Mouse (Mus musculus): Measurements from ENCODE around the gene Tmem38b. TPM values are rescaled to one million over a fixed set of nuclear protein-coding genes. Genes with fewer than 3 reads are reported as not detected.

The Tmem38b gene
- total and polyA plus RNA-seq, 3 experiments, result 3.1 to 5.9 TPM; not detected in 1

GRCm38 (mm10) chr4:53789346-53789745 lies 36.5 kb upstream of the Tmem38b start:
- no peak overlapping the region for H3K27ac ChIP-seq (ENCODE audit: control insufficient read depth, low read depth, low read length)
- no peak overlapping the region for H3K4me3 ChIP-seq (ENCODE audit: control insufficient read depth in 1 of 2, insufficient read depth in 1 of 2, low read depth in 2 of 2, low read length in 2 of 2)
- no peaks in the 10 kb centered on the region for H3K9me3 ChIP-seq (replicated peaks; ENCODE audit: insufficient read depth, low read length)
- no peaks in the 10 kb centered on the region for H3K4me1 ChIP-seq (ENCODE audit: control insufficient read depth in 1 of 2, insufficient read depth in 2 of 2, low read length in 2 of 2)
- peaks cover 1 to 3% of the 10 kb centered on the region in 2 experiments for H3K27me3 ChIP-seq (ENCODE audit: control insufficient read depth in 1 of 2, insufficient read depth in 2 of 2, low read length in 2 of 2)
- TF ChIP-seq E2F4 (IDR thresholded peaks at IDR 0.05; ENCODE audit: borderline replicate concordance, low read depth, low read length), result no peak
- TF ChIP-seq MAZ (IDR thresholded peaks at IDR 0.05; ENCODE audit: low read depth, low read length), result no peak
- TF ChIP-seq SMC3 (IDR thresholded peaks at IDR 0.05; ENCODE audit: low read depth, low read length), result no peak
- no peaks in the 10 kb centered on the region for H3K36me3 ChIP-seq (ENCODE audit: control insufficient read depth in 1 of 2, insufficient read depth in 2 of 2, low read length in 2 of 2)
- no peak overlapping the region for H3K9ac ChIP-seq (ENCODE audit: control insufficient read depth, low read depth, low read length, poor library complexity, severe bottlenecking)
- DNase-seq (ENCODE audit: low read depth, low spot score), result no peak
- H3K79me2 ChIP-seq (ENCODE audit: control insufficient read depth, insufficient read depth, low read length, poor library complexity), result no peaks in the 10 kb centered on the region

DNA sequence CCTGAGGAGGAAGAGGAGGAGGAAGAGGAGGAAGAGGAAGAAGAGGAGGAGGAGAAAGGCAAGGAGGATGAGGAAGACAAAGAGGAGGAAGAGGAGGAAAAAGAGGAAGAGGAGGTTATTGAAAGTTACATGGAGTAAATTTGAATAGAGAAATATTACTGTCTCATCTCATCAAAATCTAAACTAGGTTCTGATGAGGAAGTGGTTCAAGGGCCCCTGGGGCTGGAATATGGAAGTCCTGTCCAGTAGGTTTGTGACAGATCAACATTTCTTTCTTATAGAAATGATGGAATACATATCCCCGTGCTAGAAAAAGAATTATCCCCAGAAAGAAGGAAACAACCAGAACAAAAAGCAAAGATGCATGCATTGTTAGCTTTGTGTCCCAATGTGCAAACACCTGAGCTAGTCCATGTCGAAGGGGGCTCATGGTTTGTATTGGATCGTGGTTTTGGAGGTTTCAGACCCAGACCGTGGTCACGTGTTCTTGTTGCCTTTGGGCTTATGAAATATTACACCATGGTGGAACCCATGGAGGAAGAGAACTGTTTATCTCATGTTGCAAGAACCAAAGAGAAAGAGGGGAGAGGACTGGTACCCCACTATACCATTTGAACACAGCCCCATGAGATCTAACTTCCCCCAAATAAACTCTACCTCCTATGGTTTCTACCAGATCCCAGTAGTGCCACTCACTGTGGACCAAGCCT lies 31.4 kb upstream of the Tmem38b start:
- DNase-seq (ENCODE audit: low read depth, low spot score), result no peak
- no peaks in the 10 kb centered on the region; a peak in 2 of 4 replicates for H3K27me3 ChIP-seq (ENCODE audit: control insufficient read depth in 1 of 2, insufficient read depth in 2 of 2, low read length in 2 of 2)
- no peaks in the 10 kb centered on the region for H3K79me2 ChIP-seq (ENCODE audit: control insufficient read depth, insufficient read depth, low read length, poor library complexity)
- no peak overlapping the region for H3K27ac ChIP-seq (ENCODE audit: control insufficient read depth, low read depth, low read length)
- H3K9me3 ChIP-seq (replicated peaks; ENCODE audit: insufficient read depth, low read length), result no peaks in the 10 kb centered on the region
- no peaks in the 10 kb centered on the region for H3K4me1 ChIP-seq (ENCODE audit: control insufficient read depth in 1 of 2, insufficient read depth in 2 of 2, low read length in 2 of 2)
- no peak for TF ChIP-seq MAFK (IDR thresholded peaks at IDR 0.05; ENCODE audit: borderline replicate concordance, low read depth, low read length)
- no peak for TF ChIP-seq ZC3H11A (IDR thresholded peaks at IDR 0.05; ENCODE audit: low read depth, low read length)
- no peak for TF ChIP-seq CTCF (IDR thresholded peaks at IDR 0.05 in 2 of 3, conservative IDR thresholded peaks at IDR 0.05 in 1 of 3; ENCODE audit: control insufficient read depth in 1 of 3, insufficient read depth in 1 of 3, low read depth in 2 of 3, low read length in 3 of 3, poor library complexity in 1 of 3, severe bottlenecking in 1 of 3)
- no peak for TF ChIP-seq E2F4 (IDR thresholded peaks at IDR 0.05; ENCODE audit: borderline replicate concordance, low read depth, low read length)
- no peak for TF ChIP-seq SIN3A (IDR thresholded peaks at IDR 0.05; ENCODE audit: low read length)
- TF ChIP-seq ZKSCAN1 (IDR thresholded peaks at IDR 0.05; ENCODE audit: low read depth, low read length), result no peak
- TF ChIP-seq GABPA (IDR thresholded peaks at IDR 0.05; ENCODE audit: low read depth, low read length), result no peak
- TF ChIP-seq EP300 (IDR thresholded peaks at IDR 0.05; ENCODE audit: low read depth in 1 of 2, low read length in 2 of 2), result no peak
- no peak for TF ChIP-seq MYB (IDR thresholded peaks at IDR 0.05; ENCODE audit: low read depth, low read length)
- TF ChIP-seq JUND (IDR thresholded peaks at IDR 0.05; ENCODE audit: low read depth, low read length), result no peak
- TF ChIP-seq ELF1 (IDR thresholded peaks at IDR 0.05; ENCODE audit: low read depth, low read length), result no peak
- TF ChIP-seq POLR2AphosphoS5 (IDR thresholded peaks at IDR 0.05; ENCODE audit: borderline replicate concordance, low read depth, low read length), result no peak
- no peak for TF ChIP-seq RAD21 (IDR thresholded peaks at IDR 0.05; ENCODE audit: low read depth, low read length)
- no peak for TF ChIP-seq KAT2A (conservative IDR thresholded peaks at IDR 0.05; ENCODE audit: low read depth, low read length)
- TF ChIP-seq SMC3 (IDR thresholded peaks at IDR 0.05; ENCODE audit: low read depth, low read length), result no peak
- no peak for TF ChIP-seq TCF12 (IDR thresholded peaks at IDR 0.05; ENCODE audit: low read depth, low read length)
- TF ChIP-seq NELFE (IDR thresholded peaks at IDR 0.05; ENCODE audit: low read depth, low read length), result no peak
- no peak for TF ChIP-seq ETS1 (IDR thresholded peaks at IDR 0.05; ENCODE audit: low read depth, low read length)
- H3K4me3 ChIP-seq (ENCODE audit: control insufficient read depth in 1 of 2, insufficient read depth in 1 of 2, low read depth in 2 of 2, low read length in 2 of 2), result no peak overlapping the region
- H3K9ac ChIP-seq (ENCODE audit: control insufficient read depth, low read depth, low read length, poor library complexity, severe bottlenecking), result no peak overlapping the region
- H3K36me3 ChIP-seq (ENCODE audit: control insufficient read depth in 1 of 2, insufficient read depth in 2 of 2, low read length in 2 of 2), result no peaks in the 10 kb centered on the region

Measured in MEL (cell line).